Mouse (Mus musculus) heart, postnatal 0 days (tissue): ENCODE measurements around the gene Slc35g1. TPM values are rescaled to one million over a fixed set of nuclear protein-coding genes. Genes with fewer than 3 reads are reported as not detected.

ENCODE experiments used
- ATAC-seq: fragments of 200-750 bp; cut with Nextera tagmentation; 2 replicates; pipeline ENCODE4 v1.8.0; 2017; ENCODE audit warnings: low read depth, moderate number of reproducible peaks, moderate library complexity; ENCODE audit not compliant: insufficient read depth
- DNase-seq: peaks from one replicate; pipeline ENCODE4 v3.0.0-alpha.2; 2016; ENCODE audit warnings: low spot score
- H3K27ac ChIP-seq: fragments of 300-500 bp; sonication (generic); 2 replicates; pipeline ENCODE4 v1.5.1; 2014; ENCODE audit warnings: low read depth, mild to moderate bottlenecking
- H3K27me3 ChIP-seq: fragments of 300-500 bp; sonication (generic); 2 replicates; pipeline ENCODE4 v1.6.1; 2014; ENCODE audit warnings: low read length, mixed read lengths; ENCODE audit not compliant: control insufficient read depth, insufficient read depth
- H3K36me3 ChIP-seq: fragments of 300-500 bp; sonication (generic); replicated peaks from 2 replicates; pipeline ENCODE4 v1.6.1; 2014; ENCODE audit warnings: low read length, mixed read lengths; ENCODE audit not compliant: control insufficient read depth, insufficient read depth
- H3K4me1 ChIP-seq: fragments of 300-500 bp; sonication (generic); 2 replicates; pipeline ENCODE4 v1.6.1; 2014; ENCODE audit warnings: antibody characterized with exemption; ENCODE audit not compliant: control insufficient read depth, insufficient read depth
- H3K4me2 ChIP-seq: fragments of 300-500 bp; sonication (generic); 2 replicates; pipeline ENCODE4 v1.6.1; 2014; ENCODE audit warnings: low read depth, mild to moderate bottlenecking, low read length, moderate library complexity
- H3K4me3 ChIP-seq: fragments of 300-500 bp; sonication (generic); 2 replicates; pipeline ENCODE4 v1.5.1; 2014; ENCODE audit warnings: low read depth, low read length
- H3K9ac ChIP-seq: fragments of 300-500 bp; sonication (generic); replicated peaks from 2 replicates; pipeline ENCODE4 v1.6.1; 2014; ENCODE audit warnings: low read depth, low read length, mixed read lengths
- H3K9me3 ChIP-seq: fragments of 300-500 bp; sonication (generic); replicated peaks from 2 replicates; pipeline ENCODE4 v1.6.1; 2016; ENCODE audit warnings: low read length; ENCODE audit not compliant: control insufficient read depth
- CTCF ChIP-seq: IDR thresholded peaks from 2 replicates; pipeline ENCODE4 v1.5.1; 2016; ENCODE audit warnings: antibody characterized with exemption, control low read depth, low read depth
- EP300 ChIP-seq: IDR thresholded peaks from 2 replicates; pipeline ENCODE4 v1.6.1; 2016; ENCODE audit warnings: antibody characterized with exemption, low read depth
- WGBS: fragments of 180-500 bp; shearing (Covaris S2); extraction: QIAGEN DNeasy Blood & Tissue Kit; methylation state at CpG from one replicate; pipeline ENCODE4 v1.1.7; 2014; 5-methylcytosine and 5-hydroxymethylcytosine counted together
- polyA plus RNA-seq: library from polyadenylated mRNA; unstranded; fragments of >200 nt; fragmentation: Nextera tagmentation; extraction: Ambion mirVana; gene quantifications from 2 replicates; pipeline ENCODE4 v1.2.1, GENCODE M21; 2015
- total RNA-seq: library from RNA; depleted of rRNA; stranded (reverse); fragments of >200 nt; gene quantifications from 2 replicates; pipeline ENCODE4 v1.2.3, GENCODE M21; 2014; ENCODE audit warnings: low replicate concordance; rRNA removed

Slc35g1 gene
- total and polyA plus RNA-seq, 2 experiments from 2014 or later: 0.92 to 1.9 TPM

DNA sequence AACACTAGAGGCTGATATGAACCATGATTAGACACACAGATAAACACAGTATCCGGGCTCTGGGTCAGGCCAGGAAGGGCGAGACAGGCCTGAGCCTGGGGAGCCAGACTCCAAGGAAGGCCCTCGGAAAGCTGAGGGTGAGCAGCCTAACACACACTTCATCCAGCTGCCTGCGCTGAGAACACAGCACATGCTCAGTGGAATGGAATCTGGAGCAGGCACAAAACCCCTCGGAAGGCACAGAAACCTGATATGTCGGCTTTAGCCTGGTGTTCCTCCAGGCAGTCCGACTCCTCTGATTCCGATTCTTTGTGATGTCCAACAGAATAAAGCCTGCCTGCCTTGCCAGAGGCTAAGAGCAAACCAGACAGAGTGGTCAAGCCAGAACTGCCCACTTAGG is 46.1 kb downstream of the Slc35g1 start:
- no peak for DNase-seq
- Histone ChIP-seq H3K27me3 (no peaks in the 10 kb centered on the region), H3K9me3 (no peaks in the 10 kb centered on the region), H3K4me2 (no peak overlapping the region), H3K27ac (no peak overlapping the region), H3K4me3 (no peak overlapping the region), H3K4me1 (no peaks in the 10 kb centered on the region), H3K9ac (no peak overlapping the region), H3K36me3 (no peaks in the 10 kb centered on the region)
- TF ChIP-seq CTCF: no peak
- no peak for TF ChIP-seq EP300
- no peak for ATAC-seq
- 52% methylated on average over 8 of the region's 8 CpGs for WGBS

- H3K9me3 ChIP-seq: no peaks in the 10 kb centered on the region
- no peaks in the 10 kb centered on the region for H3K36me3 ChIP-seq
- no peak for DNase-seq
- H3K4me3 ChIP-seq: no peak overlapping the region
- H3K4me2 ChIP-seq: no peak overlapping the region
- no peak for ATAC-seq
- H3K27me3 ChIP-seq: no peaks in the 10 kb centered on the region
- no peak overlapping the region for H3K9ac ChIP-seq
- no peaks in the 10 kb centered on the region for H3K4me1 ChIP-seq
- H3K27ac ChIP-seq: no peak overlapping the region
- 67% methylated on average over 5 of the region's 5 CpGs for WGBS
- no peak for TF ChIP-seq EP300
Observed at GRCm38 (mm10) chr19:38445758-38446157, 50.0 kb downstream of the Slc35g1 start.

Other genes with a start within 250 kb of the Slc35g1 start
- 4.1 TPM in 1 of 2 replicates, not detected in the other for gene Fra10ac1, start 171.8 kb upstream of the Slc35g1 start, total RNA-seq
- gene Fra10ac1, start 171.8 kb upstream of the Slc35g1 start, polyA plus RNA-seq: 26.2 and 26.6 TPM in 2 replicates
- not detected in 2 replicates for gene Lgi1, start 131.4 kb upstream of the Slc35g1 start, total RNA-seq
- gene Lgi1, start 131.4 kb upstream of the Slc35g1 start, polyA plus RNA-seq: 0.18 TPM in 1 of 2 replicates, not detected in the other
- 18.2 and 32.1 TPM in 2 replicates for gene Plce1, start 85.1 kb downstream of the Slc35g1 start, total RNA-seq
- gene Plce1, start 85.1 kb downstream of the Slc35g1 start, polyA plus RNA-seq: 5.2 and 5.7 TPM in 2 replicates